Mouse (Mus musculus) lung, postnatal 36 days (tissue): ENCODE measurements at regions not wholly inside any gene's neighbourhood (a gene's known extent, or its start where the extent isn't known, plus 50 kb on each side); places are given as distances from the start of the nearest gene placed in this dataset.
"Not testable (repeated sequence)": the region's sequence is repeated elsewhere in the genome, so short reads cannot be mapped to it uniquely, and the experiment has no call there.

Experiments
- DNase-seq: peaks from one replicate; pipeline ENCODE4 v3.0.0; 2022; ENCODE audit warnings: mixed read lengths

DNA sequence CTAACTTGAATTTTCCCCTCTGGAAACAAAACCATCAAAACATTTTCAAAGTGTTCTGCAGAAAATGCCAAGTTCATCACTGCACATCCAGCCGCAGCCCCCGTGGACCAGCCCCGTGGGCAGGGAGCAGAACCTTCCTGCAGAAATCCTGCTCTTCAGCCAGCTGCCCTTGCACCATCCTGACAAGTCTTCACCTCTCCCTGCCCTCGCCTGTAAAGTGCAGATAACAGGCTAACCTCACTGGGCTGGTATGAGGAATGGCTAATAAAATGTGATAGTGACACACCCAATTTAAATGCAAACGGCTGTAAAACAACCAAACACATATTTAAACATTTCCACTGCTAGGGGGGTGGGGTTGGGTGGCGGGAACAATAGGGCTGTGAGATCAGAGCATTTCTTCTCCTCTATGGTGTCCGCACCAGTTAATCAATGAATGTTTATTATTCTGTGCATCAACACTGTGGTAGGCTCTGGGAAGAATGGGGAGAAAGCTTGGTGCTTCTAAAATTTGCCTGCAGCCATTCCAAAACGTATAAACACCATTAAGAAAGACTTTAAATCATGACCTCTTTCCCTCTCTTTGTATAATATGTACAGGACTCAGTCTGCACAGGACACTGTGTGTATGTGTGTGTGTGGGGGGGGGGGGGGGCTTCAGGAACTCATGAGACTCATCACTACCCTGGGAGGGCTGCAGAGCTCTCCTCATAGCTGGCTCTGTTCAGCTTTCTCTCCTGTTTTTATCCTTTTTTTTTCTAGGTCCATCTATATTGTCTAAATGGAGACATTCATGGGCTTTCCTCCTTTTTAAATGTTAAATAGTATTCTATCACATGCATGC lies 215.1 kb upstream of the Klf3 start:
- no peak for DNase-seq

DNA sequence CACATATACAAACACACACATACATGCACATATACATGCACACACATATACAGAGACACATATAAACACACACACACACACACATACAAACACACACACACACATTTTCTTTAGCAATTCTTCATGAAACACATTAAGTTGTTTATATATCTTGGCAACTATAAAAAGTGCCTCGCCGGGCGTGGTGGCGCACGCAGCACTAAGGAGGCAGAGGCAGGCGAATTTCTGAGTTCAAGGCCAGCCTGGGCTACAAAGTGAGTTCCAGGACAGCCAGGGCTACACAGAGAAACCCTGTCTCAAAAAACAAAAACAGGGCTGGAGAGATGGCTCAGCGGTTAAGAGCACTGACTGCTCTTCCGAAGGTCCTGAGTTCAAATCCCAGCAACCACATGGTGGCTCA lies 214.4 kb upstream of the Klf3 start:
- not testable (repeated sequence) for DNase-seq

DNA sequence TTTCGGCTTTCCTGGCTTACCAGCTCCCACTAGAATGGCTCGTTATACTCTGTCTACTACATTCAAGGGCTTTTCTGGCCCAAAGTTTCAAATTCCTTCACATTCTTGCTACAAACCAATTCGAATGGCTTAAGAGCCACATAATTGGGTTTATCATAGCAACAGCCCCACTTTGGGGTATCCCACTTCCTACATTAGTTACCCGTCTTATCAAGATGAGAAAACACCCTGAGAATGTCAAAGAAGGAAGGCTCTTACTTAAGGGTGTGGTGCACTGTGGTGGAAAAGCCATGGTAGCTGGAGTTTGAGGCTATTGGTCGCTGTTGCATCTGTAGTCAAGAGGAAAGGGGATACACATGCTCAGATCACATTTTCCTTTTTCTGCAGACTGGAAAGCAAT lies 213.2 kb upstream of the Klf3 start:
- DNase-seq, result no peak

DNA sequence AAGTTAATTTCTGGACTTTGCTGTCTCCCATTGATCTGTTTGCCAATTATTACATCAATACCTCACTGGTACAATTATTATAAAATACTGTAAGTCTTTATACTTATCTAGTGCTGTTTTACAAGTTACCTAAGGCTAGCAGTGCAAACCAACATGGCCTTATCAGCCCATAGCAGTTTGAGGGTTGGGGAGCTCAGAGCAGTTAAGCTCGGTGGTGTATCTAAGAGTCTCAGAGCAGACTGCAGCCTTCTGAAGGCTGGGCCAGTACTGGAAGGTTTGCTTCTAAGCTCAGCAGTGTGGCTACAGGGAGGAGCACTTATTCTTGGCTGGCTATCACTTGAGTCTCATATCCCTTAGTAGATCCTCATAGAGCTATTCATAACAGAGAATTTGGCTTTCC lies 212.4 kb upstream of the Klf3 start:
- no peak for DNase-seq

DNA sequence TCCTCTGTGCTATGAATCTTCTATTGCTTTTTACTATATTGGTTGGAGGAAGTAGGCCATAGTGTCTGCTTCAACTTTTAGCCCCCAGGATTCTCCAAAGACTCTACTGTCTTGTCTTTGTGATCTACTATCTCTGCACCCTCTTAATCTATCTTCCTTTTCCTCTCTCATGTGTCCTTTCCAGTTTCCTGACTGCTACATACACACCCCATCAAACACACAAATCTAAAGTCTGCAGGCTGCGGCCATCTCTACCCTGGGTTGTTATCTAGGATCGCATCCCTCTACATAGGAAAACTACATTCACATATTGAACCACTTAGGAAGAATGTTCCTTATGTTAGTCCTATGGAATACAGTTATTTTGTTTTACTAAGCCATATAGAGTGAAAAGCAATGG lies 211.4 kb upstream of the Klf3 start:
- DNase-seq, result no peak

DNA sequence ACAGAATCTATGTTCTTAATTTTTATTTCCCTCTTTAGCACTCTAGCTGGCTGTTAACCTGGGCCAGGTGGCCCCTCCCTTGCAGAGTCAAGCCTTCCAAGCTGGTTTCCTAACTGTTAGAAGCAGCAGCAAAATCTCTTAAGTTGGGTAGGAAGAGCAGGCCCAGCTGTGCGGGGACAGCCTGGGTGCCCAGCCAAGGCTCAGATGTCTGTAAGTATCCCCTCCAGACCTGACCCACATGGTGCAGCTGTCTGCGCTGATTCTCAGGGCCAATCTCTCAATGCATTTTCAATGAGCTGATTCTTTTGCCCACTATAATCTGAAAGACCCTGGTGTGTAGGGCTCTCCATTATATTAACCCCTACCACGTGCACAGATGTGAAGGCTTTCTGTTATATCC lies 208.0 kb upstream of the Klf3 start:
- no peak for DNase-seq

DNA sequence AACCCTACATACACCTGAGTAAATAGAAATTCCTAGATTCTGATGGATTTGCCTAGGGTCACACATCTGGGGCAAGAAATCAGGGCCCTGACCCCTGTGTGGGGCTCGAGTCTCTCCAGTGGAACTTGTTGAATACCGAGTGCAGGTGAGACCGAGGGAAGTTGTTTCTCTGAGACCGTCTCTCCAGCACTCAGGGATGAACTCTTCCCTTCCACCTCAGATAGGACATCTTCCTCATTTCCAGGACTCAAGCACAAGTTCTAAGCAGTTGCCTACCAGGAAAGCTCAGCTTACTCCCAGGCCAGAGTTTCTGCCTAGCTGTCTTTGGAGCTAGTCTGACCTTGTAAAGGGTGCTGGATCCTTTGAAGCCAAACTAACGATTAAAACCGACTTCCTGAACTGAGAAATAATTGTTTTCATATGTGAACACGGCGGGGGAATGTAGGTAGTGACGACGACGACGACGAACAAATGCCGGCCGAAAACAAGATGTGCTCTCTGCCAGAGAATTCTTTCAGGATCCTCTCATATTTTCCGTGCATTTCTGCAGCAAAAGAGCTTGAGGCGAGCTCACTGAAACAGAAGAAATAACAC lies 207.3 kb upstream of the Klf3 start:
- DNase-seq, result no peak

DNA sequence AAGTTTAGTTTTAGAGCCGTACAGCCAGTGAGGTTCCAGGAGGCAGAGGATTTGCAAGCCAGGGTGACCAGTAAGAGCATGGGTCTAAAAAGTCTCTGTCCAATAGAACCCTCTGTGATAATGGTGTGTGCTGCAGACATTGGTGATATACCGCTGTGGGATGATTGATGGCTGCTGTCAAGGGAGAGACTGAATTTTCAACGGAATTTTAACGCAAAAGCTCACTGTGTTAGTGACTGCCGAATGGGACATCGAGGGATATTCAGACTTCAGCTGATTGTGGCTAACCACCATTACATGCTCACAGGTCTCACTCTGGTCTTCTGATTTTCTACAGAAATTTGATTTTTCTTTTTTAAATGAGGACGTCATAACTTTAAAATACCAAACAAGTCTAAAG lies 206.2 kb upstream of the Klf3 start:
- no peak for DNase-seq

DNA sequence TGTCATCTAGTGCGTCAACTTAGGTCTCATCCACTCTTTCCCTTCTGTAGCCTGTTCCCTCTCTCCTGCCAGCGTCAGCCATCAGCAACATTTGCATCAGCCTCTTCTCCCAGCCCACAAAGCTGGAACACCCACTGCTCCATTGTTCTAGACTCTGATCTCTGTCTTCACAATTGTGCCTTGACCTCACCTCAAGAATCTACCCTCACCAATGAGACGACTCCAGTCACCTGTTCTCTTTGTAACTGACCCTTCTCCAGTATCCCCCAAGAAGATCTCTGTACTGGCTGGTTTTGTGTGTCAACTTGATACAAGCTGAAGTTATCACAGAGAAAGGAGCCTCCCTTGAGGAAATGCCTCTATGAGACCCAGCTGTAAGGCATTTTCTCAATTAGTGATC lies 205.7 kb upstream of the Klf3 start:
- no peak for DNase-seq

DNA sequence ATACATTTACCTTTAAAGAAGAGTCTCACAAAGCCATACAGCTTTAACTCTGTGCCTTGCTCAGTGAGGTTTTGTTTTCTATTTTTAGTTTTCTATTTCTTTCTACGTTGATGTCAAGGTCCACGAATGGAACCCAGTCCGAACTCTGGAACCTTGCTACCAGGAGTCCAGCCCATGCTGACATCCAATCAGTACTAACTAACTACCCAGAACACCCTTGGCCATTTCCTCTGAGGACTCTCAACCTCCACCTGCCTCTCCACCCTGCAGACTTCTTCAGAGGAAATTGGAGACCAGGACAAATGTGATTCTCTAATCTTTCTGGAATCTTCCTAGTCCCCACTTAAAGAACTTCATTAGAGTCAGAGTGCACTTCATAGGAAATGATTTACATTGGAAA lies 204.6 kb upstream of the Klf3 start:
- DNase-seq, result no peak

DNA sequence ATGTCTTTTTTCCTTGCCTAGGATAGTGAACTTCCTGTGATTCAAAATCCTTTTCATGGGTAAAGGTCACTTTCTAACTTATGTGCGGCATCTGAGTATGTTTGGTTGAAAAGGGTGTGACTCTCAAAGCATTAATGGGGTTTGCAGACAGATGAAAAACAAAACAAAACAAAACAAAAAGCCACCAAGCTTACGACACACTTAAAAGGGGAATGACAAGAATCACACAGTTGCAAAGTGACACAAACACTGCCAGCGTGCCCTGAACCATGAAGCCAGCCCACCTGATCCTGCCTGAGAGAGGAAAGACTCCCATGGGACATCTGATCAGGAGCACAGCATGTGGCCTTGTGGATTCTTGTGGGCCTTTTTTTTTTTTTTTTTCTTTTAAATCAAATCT lies 204.2 kb upstream of the Klf3 start:
- no peak for DNase-seq

DNA sequence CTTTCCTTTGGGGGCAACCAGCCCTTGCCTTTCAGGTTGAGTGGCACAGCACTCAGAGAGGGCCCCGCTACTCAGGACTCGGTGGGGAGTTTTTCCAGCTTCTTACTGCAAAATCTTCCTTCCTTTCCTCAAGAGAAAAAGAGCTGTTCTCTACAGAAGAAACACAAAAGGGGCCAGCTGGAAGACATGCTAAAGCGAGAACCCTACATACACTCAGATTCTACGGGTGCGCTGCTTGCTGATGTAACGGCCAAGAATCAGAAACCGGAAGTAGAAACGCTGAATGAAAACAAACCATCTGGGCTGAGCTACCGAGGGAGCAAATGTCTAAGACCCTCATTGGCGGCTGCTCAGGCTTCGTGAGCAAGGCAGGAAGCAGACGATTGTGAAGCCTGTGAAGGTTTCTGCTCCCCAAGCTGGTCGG lies 203.3 kb upstream of the Klf3 start:
- DNase-seq, result peak; percentile 59

DNA sequence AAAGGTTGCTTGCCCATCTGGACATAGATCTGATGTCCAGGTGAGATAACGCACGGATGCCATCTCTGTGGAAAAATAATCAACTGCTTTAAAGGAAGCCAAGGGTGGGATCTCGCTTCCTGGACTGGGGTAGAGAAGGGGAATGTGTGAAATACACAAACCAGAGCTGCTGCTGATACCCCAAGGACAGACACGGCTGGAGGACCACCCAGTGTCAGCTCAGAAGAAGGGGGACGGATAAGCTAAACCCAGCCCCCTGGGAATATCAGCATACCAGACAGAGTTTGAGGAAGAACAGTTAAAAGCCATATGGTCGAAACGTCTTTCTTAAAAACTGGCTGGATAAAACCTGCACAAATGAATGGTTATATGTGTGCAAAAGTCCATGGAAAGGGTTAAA lies 202.8 kb upstream of the Klf3 start:
- no peak for DNase-seq

DNA sequence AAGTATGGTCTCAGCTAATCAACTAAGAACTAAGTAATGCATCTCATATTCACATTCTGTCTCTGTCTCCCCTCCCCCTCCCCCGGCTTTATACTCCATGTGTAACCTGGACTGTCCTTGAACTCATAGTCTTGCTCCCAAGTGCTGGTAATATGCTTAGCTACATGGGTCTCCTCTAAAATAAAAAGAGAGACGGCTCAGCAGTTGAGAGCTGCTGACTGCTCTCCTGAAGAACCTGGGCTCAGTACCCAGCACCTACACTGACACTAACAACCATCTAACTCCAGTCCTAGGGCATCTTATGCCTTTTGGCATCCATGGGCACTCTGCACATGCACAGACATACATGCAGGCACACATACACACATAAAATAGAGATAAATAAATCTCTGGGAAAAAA lies 202.4 kb upstream of the Klf3 start:
- no peak for DNase-seq

DNA sequence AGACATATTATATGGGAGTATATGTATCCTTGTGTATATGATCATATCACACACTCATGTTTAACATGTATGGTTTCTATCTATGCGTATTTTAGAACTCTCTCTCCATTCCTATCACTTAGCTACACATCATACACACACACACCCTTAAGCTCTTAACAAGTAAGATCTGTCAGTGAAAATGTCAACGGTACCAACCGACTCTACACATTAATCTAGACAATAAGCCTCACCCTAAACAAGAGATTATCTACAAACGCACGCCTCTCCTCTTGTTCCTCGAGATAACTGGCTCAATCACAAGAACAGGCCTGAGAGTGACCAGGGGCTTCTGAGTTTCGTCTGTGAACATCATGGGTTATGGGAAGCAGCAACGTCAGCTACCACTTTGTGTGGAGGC lies 201.9 kb upstream of the Klf3 start:
- no peak for DNase-seq

DNA sequence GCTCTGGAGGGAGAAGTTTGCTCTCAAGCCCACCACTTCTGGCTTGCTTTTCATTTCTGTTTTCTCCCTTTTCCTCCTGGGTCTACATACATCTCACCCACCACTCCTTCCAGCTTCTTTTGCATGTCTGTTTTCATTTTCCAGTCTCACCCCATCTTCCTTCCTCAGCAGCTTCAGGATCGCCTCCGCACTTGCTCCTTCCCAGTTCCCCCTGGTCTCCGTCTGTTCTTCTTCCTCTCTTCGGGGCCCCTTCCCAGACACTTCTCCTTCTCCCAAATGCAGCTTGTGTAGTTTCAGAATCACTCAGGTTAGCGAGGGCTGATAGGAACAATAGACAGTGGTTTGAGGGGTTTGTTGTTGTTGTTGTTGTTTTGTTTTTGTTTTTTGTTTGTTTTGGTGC lies 201.4 kb upstream of the Klf3 start:
- DNase-seq, result no peak

DNA sequence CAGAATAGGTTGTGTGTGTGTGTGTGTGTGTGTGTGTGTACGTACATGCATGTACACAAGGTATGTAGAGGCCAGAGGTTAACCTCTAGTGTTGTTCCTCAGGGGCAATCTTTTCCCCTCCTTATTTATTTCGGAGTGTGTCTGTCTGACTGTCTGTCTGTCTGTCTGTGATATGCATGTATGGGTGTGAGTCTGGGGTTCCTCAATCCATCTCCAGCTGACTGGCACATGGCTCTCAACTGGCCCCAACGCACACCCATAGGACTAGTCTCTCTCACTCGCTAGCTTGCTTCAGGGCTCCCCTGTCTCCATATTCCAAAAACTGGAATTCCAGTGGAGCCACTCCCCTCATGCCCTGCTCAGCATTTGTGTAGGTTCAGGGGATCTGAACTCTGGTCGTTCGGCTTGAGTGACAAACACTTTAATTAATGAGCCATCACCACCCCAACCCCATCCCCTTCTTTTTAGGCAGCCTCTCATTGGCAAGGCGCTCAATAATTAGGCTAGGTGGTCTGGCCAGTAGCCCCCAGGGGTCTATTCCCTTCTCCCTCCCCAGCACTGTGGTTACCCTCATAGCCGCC lies 200.7 kb upstream of the Klf3 start:
- DNase-seq, result no peak

DNA sequence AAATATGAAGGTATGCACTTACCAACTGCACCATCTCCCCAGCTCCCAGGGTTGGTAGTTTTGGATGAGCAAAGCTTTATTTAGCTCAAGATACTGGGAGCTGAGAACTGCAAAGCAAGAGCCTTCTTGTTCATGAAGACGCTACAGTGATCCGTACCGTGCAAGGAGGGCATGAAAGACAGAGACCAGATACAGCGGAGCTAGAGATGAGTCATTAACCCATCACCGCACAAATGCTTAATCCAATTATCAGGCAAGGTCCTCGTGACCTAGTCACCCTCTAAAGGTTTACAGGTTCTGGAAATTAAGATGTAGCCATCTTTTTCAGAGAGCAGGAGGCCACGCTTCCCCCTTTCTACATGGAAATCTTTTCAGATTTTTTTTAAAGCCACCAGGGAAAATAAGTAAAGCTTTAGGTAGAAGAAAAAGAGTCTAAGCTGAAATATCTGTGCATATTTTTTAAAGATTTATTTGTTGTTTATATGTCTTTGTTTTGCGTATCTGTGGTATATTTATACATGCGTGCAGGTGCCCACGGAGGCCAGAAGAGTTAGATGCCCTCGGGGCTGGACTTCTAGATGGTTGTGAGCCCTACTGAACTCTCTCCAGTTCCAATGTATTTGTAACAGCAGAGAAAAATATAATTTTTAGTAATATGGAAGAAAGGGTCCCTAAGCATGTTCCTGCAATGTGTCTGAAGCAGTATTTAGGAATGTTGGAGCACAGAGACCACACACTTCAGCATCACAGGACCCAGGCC lies 200.0 kb upstream of the Klf3 start:
- no peak for DNase-seq

DNA sequence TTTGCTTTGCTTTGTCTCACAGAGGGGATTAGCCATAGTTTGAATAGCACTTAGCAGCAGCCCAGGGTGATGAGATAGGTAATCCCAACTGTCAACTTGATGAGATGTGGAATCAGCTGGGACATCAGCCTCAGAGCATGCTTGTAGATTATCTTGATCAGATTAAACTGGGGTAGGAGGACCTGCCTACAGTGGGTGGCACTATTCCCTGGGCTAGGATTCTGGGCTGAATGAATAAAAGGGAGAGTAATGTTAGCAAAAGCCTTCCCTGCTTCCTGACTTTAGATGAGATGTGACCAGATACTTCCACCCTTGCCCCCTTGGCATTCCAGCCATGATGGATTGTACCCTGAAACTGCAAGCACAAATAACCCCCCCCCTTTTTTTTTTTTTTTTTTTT lies 198.0 kb upstream of the Klf3 start:
- DNase-seq, result no peak

DNA sequence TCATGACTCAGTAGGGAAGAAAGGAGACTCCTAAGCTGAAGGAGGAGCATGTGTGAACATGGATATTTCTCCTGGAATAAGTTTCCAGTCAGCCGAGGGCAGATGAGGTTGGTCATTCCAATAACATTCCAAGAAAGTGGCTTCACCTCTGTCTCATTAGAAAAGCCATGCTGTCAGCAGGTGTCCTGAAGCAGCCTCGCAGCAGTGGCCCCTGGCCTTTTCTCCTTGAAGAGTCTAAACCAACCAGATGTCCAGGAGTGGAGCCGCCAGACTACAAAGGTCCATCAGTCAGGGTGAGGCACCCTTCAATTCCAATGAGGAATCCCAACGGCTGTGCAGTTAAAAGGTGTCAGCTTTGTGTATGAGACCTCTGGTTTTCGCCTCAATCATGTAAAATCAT lies 197.2 kb upstream of the Klf3 start:
- no peak for DNase-seq

DNA sequence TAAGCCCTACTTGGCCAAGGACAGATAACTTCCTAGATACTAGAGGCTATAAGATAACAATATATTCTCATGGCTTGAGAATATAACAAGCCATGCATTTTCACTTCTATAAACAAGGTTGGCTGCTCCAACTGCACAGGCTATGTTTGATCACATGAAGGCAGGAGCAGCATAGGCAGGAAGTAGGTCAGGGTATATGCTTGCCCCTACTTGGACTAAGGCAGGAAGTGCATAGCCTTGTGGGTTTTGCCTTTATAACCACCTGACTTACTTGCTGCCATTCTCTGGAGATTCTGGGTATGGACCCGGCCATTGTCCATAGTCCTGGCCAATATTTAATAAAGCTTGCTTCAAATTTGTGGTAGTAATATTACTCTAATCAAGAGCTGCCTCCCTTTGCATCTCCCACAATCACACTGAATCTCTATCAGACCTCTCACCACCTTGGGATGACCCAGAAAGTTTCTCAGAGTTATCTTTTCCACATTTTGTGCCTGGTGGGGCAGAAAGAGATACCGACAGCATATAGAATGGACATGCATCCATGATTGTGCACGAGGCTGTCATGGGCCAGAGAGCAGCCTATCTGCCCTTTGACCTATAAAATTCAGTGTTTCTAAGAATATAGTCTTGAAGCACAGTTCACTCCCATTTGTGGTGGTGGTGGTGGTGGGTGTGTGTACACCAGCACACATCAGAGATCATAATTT lies 193.7 kb upstream of the Klf3 start:
- no peak for DNase-seq

DNA sequence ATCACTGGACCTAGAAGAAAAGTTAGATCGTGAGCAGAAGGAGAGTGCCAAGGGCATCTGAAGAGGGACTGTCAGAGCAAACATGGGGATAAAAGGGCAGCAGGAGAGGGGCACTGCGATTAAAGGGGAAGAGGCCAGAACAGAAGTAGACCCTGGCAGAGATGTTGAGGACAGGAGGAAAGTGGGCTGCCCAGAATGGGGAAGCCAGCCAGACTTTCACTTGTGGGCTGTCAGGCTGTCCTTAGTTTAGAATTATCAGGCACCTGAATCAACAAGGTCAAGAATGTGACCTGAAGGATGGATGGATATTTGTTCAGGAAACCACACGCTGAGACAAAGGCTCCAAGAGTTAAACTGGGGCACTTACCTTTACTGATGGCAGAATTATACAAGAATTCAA lies 193.0 kb upstream of the Klf3 start:
- DNase-seq, result no peak
